Mouse (Mus musculus) urinary bladder, adult 18-20 months (tissue): ENCODE data around the gene Rnf11.

Experiments used
- DNase-seq, 2 experiments: peaks; one replicate each; pipeline ENCODE4 v3.0.0; 2022; ENCODE audit warnings: low spot score in 2 of 2, mixed read lengths in 2 of 2

Gene Rnf11

DNA sequence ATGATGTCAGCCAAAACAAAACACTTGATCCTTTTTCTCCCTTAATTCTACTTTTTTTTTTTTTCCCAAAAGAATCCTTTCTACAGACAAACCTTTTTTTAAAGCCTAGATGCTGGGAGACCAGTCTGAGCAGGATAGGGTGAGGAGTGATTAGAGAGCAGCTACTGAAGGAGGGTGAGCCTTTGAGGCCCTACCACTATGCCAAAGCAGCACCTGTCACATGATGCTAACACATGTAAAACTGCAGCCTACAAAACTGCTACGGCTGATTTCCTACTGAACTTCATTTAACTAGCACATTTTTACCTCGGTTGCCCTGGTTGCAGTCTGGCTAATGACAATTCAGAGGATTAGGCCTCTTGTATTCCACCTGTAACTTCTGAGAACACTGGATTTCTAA is 39.6 kb downstream of the Rnf11 start:
- DNase-seq, result no peak

DNA sequence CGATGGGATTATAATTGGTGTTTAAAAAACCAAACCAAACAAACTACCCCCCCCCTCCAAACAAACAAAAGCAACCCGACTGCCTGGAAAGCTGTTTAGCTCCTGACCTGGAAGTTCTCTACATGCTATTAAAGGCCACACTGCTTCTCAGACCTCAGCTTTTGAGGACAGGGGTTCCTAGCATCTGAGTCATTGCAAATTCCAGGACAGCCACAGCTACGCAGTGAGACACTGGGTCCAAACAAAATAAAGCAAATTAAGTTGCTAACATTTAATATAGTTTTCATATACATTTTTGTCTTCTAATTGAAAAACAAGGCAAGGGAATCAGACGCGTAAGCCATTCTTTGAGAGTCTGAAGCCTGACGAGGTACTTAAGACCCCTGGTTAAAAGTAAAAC is 40.1 kb downstream of the Rnf11 start:
- no peak for DNase-seq

DNA sequence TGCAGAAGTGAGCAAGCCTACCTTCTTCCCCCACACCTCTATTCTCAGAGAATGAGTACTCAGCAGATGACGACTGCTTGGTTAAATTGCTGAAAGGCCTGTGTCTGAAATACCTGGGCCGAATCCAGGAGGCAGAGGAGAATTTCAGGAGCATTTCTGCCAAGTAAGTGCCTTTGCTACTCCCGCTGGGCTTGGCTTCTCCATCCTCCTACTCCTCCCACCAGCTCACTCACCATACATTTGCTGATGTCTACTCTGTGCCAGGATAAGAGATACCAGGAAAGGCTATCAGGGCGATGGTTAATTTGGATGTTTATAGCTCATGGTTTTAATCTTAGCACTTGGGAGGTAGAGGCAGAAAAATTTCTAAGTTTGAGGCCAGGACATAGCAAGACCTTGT is 41.9 kb downstream of the Rnf11 start:
- DNase-seq, result no peak

DNA sequence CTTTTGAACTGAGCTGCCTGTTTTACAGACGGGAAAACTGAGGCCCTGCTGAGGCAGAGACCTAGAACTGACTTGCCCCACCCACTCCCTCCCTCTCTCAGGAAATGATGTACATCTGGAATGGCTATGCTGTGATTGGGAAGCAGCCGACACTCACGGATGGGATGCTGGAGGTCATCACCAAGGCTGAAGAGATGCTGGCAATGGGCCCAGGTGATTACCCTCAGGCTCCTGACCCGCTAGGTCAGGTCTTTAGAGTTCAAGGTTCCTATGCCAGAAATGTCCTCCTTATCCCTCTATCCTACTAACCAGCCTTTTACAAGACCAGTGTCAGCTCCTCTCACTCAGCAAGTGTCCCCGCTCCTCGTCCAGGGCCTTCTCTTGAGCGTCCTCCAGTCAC is 42.4 kb downstream of the Rnf11 start:
- DNase-seq, result no peak

DNA sequence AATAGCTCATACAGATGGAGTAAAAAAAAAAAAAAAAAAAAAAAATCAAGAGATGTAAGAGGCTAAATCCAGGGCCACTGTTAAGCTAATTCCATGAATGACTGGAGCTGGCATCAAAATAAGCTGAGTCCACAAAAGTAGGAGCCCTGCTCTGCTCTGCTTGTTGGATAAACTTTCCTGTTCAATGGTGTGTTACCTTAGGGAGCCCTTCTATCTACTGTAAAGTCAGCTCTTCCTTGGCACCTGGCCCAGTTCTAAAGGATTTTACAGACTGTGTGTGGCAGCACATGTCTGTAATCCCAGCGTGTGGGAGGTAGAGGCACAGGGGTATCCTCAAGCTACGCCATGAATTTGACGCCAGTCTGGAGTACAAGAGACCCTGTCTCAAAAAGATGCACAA is 43.5 kb downstream of the Rnf11 start:
- DNase-seq, result no peak

DNA sequence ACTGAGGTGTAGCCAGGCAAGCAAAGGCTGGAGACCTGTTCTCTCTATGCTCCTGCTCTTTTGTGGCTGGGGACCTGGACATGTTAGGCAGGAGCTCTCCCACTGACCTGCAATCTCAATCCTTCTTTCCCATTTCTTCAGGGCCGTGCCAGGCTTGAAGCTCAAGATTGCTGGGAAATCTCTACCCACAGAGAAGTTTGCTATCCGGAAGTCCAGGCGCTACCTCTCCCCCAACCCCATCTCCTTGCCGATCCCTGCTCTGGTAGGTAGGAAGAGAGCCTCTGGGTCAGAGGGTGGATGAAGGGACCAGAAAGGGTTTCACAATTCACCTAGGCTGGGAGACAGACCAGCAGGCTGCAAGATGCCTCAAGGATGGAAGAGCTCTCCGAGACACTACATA is 44.1 kb downstream of the Rnf11 start:
- no peak for DNase-seq

DNA sequence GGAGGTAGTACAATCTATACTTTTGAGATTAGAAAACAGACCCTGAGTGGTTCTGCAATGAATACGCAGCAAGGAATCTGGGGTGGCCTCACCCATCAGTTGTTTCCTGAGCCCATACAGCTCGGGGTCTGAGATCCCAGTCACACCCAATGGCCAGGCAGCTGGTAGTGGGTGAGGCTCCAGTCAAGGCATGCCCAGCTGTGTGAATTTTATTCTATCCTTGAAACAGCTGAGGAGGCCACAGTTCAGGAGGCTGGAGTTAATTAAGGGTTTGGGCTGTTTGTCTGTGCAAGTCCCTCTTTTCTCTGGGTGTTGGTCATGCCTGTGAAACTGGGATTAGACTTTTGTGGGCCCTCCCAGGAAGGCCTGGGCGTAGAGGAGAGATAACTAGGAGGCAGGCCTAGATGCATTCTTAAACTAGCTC is 44.7 kb downstream of the Rnf11 start:
- DNase-seq, result peak in 1 of 2 experiments; percentile 38

DNA sequence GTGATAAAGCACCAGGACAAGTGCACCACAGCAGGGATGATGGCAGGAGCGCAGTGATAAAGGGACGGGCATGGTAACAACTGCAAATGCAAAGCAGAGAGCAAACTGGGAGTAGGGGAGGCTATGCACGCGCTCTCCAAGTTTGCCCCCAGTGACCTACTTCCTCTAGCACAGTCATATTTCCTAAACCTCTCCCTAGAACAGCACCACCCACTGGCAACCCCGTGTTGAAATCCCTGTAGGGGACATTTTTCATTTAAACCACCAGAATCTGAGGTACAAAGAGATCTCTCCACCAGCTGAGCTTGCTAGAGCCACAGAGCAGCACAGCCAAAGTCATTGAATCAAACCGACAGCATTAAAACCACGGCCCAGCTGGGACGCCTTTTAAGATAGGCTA is 45.4 kb downstream of the Rnf11 start:
- no peak for DNase-seq

DNA sequence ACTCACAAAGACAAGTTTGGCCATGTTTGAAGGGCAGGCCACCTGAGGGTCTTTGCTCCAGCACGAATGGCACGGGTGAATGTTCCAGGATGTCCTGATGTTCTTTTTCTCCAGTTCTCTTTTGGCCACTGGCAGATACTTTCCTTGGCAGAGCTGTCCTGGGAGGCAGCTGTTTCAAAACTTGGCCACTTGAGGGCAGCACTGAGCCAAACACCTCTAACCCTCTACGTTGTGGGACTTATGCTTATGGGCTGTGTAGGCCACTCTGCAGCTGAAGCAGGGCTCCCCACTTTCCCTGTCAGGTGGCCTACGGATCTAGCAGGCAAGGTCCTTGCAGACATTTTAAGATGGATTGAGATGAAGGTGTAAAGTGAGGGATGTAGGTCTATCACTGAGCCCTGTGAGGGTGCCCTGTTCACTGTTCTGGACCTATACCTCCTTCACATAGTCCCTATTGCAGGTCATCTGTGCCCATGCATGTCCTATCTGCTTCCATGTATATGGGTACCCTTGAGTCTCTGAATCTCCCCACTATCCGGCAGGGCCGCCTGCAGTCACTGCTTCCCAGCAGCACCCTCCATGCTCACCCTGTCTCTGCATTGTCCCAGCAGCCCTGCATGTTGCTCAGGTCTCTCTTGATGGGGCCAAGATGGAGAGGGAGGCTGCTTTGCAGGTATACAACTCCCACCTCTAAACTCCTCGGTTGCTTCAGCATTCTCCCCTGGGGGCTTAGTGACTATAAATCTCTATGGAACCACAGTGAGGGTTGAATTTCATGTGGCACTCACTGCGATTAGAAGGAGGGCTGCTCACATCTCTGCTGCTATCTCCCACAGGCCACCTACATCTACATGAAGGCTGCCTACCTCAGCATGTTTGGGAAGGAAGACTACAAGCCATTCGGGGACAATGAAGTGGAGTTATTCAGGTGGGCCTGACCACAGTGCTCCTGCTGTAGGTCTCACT is 46.3 kb downstream of the Rnf11 start:
- peak in 1 of 2 experiments; percentile 35 for DNase-seq

DNA sequence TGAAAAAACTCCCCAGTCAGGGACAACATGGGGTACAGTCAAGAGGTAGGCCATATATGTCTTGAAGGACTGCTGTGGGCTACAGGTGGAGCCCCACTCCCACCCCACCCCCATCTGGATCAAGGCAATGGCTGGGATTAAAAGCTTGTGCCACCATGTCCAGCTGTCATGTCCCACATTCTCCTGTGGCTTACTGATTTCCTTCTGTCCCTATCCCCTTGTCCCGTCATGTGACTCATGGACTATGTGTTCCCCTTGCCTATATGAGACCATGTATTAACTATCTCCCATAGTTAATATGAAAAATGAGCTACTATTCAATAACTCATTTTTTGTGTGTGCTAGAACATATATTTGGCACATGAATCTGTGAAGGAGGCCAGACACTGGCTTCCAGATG is 50.3 kb downstream of the Rnf11 start:
- no peak for DNase-seq

DNA sequence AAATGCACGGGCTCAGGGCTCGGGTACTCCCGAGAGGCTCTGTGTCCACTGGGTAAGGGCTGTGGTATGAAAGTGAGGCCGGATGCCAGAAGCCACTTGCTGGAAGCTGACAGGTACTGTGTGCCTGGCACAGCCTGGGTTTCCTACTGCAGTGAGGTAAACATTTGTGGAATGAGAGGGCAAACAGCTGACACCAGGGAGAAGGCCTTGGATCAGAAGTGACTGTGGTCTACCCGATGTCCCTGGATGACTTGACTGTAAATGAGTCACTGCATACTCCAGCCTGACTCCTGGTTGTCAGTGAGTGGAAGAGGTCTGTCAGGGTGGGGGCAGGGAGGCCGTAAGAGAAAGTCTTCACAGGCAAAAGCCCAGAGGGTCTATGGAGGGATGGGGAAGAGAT is 50.9 kb downstream of the Rnf11 start:
- no peak for DNase-seq

DNA sequence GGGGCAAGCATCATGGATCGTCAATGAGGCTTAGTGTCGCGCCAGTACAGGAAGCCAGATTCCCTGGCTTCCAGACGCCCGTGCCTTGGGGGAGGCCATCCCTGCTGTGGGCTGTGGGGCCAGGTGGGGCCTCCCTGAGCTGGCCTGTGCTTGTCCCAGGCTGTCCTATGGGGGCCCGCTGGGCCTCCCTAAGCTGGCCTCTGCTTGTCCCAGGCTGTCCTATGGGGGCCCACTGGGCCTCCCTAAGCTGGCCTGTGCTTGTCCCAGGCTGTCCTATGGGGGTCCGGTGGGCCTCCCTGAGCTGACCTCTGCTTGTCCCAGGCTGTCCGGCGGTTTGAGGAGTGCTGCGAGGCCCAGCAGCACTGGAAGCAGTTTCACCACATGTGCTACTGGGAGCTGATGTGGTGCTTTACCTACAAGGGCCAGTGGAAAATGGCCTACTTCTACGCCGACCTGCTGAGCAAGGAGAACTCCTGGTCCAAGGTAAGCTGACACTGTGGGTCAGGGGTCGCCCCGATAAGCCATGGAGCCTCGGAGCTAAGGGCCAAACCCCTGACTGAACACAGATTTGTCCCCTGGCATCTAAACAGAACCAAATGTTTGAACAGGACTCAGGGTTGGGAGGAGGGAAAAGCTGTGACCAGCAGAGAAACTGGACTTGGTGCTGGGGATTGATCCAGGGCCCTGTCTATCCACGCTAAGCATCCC is 51.7 kb downstream of the Rnf11 start:
- DNase-seq, result no peak

DNA sequence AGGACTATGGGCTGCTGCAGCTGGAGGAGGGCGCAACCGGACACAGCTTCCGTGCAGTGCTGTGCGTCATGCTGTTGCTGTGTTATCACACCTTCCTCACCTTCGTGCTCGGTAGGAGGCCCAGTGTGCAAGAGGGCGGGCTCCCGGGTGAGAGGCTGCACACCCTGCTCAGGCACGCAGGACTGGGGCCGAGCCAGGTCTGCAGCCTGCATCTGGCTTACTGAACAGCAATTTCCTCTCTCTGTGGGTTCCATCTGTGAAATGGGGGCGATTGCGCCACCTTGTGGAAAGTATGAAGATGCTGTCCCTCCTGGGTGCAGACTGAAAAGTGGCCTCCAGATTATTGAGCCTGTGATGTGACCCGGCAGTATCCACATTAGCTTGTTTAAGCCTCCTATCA is 53.7 kb downstream of the Rnf11 start:
- peak; percentile 46 to 61 for DNase-seq

DNA sequence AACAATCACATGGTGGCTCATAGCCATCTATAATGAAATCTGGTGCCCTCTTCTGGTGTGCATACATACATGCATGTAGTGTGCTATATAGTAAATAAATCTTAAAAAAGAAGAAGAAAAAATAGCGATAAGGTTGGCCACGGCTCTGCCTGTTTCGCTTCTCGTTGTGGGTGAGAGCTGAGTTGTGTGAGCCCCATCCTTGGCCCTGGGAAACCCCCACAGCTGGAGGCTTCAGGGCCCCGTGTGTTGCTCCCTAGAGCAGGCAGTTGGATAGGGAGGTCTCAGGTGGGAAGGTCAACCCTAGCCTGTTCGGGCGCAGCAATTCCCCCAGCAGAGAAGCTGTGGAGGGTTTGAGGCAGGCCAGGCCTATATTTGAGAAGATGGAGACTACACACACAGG is 54.3 kb downstream of the Rnf11 start:
- no peak for DNase-seq

DNA sequence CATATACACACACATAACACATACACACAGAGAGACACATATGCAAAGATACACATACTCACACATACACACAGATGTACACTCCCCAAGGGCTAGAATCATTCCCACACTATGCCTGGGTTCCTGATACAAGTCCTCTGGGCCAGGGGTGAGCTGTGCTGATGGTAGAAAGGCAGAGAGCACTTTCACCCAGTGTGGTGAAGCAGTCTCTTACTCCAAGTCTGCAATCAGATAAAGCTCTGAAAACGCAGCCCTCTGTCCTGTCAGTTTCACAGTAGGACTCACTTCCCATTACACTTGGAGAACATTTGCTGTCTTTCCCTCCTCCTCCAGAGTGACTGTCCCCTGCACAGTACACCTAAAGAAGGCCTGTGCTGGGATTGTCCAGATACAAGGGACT is 57.5 kb downstream of the Rnf11 start:
- no peak for DNase-seq

DNA sequence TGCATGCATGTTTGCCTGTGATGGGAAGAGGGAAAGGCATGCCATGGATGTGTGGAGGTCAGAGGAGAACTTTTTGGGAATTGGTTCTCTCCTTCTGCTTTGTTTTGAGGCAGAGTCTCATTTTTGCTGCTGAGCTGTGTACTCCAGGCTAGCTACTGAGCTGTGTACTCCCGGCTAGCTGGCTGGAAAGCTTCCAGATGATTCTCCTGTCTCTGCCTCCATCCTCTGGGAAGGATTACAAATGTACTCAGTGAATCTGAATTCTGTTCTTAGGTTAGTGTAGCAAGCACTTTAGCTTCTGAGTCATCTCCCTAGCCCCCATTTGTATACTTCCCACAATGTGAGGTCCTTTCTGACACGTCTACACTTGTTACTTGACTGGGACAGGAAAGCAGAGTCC is 61.1 kb downstream of the Rnf11 start:
- no peak for DNase-seq

DNA sequence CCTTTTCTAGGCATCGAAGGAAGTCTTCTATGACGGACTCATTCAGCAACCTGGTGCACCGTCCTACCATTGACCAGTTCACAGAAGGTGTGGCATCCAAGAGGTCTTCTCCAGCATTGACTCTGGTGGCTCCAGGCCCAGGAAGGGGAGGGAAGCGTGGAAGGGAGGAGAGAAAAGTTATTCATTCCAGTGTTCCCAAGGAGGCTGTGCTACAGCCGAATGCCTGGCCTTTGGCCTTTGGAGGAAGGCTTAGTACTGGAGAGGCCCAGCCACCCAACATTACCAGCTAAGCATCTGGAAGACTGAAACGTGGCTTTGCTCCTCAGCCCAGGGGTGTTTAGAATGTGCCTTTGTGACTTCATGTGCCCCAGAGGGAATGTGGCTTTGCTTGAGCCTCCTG is 62.1 kb downstream of the Rnf11 start:
- no peak for DNase-seq

DNA sequence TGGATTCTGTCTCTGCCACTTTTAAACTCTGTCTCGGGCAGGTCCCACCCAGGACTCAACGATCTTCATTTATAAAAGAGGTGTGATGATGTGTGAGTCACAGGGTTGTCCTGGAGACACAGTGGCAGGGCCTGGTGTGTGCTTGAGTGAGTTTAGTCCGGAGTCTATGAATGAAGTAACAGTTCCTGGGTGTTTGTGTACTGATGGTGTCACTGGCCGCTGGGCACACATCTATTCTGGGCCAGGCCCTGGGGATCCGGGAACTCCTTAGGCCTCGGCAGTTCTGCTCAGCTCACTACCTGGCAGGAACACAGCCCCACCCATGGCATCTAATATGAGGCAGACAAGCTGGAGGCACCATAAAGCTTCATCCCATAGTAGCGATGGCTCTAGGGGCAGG is 62.9 kb downstream of the Rnf11 start:
- DNase-seq, result peak in 1 of 2 experiments; percentile 13

DNA sequence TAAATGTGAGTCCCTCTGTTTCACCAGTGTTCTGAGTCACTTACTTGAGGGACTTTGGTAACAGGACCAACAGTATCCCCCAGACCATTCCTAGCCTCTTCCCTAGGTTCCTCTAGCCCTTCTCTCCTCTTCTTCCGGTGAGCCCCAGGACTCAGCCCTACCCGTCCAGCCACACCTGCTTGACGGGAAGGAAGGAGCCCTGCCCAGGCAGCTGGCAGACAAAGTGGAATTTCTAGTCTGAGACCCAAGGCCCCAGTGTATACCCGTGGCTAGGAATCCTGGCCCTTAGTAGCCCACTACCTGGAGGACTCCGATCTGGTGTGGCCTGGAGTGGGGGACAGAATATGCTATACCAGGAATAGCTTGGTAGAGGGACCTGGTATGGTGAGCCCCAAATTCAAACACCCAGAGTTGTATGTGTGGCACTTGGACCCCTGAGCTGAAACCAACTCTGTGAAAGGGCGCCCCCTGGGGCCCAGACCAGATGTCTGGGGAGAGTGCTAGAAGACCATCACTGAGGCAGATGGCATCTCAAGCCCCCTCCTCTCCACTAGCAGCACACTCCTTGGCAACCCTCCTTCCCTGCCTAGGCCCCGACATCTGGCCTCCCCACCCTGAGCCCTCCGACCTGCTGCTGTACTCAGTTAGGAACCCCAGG is 64.3 kb downstream of the Rnf11 start:
- DNase-seq, result peak in 1 of 2 experiments; percentile 56

DNA sequence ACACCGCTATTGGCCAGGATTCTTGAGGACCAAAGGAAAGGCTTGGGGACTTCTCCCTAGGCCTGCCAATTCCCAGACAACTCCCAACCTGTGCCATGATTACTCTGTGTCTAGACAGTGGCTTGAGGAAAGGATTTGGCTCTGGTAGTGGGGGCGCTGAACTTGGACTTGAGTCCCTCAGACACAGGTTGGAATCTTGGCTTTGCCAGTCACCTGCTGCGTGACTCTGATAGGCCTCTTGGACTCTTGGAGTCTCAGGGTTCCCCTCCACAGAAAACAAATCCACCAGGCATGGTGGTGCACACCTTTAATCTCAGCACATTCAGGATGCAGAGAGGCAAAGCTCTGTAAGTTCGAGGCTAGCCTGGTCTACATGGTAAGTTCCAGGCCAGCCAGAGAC is 65.0 kb downstream of the Rnf11 start:
- DNase-seq, result no peak

DNA sequence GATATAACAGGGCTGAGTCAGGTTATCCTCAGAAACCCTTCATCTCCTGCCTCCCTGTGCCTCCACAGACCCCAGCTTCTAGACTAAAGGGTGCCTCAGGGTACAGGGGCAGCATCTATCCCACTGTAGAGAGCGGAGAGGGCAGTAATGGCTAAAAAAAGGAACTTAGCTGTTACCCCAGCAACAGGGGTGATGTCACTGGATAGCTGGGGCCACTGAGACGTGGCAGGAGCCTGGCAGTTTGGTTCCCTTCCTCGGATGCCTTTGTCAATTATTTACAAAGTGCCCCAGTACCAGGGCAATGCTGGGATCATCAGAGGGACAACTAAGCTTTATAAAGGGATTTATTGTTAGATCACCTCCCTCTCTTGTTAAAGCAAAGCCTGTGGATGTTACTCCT is 65.5 kb downstream of the Rnf11 start:
- no peak for DNase-seq

DNA sequence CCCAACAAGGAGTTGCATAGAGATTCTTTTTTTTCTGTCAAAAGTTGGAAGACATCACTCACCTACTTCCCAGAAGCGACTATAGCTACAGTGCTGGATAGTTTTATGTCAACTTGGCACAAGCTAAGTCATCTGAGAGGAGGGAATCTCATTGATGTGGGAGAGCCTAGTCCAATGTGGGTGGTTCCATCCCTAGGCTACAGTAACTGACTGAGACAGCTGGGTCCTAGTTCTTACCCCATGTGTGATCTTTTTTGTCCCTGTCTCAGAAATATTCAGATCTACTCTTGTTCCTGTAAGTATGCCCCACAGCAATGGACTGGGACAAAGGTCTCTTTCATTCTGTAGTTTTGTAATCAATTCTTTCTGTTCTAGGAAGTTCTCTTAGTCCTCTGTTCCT is 66.5 kb downstream of the Rnf11 start:
- no peak for DNase-seq

DNA sequence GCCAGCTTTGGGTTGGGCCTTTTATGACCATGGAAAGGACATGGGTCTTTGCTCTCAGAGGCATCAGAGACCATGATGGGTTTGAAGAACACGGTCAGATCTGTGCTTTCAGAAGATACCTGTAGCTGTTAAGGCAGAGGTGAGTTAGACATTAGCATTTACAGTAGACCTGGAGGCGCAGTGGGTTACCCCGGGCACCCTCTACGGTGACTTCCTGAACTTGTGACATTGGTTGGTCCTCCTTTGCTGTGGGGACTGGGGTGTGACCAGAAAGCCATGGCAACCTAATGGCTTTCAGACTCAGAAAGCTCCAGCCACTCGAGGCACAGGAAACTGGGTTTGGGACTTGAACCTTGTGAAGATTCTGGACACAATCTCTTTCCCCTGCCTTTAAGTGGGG is 72.3 kb downstream of the Rnf11 start:
- no peak for DNase-seq
